Mouse (Mus musculus) MEL (cell line): ENCODE measurements around the gene Npcd.

Source experiments
- CTCF ChIP-seq, 3 experiments: IDR thresholded peaks in 2 of 3; conservative IDR thresholded peaks in 1 of 3; 2 replicates each; pipeline ENCODE4 v1.5.1; 2011 to 2012; ENCODE audit warnings: low read length in 3 of 3, low read depth in 2 of 3, mild to moderate bottlenecking in 2 of 3, improper control_type of control experiment in 1 of 3, inconsistent platforms in 1 of 3, mixed read lengths in 1 of 3, moderate library complexity in 1 of 3; ENCODE audit not compliant: control insufficient read depth in 1 of 3, insufficient read depth in 1 of 3, poor library complexity in 1 of 3, severe bottlenecking in 1 of 3
- EP300 ChIP-seq, 2 experiments: IDR thresholded peaks; 2 replicates each; pipeline ENCODE4 v1.6.1; 2011; ENCODE audit warnings: improper control_type of control experiment in 2 of 2, low read length in 2 of 2, low read depth in 1 of 2, mild to moderate bottlenecking in 1 of 2
- POLR2AphosphoS5 ChIP-seq: IDR thresholded peaks from 2 replicates; pipeline ENCODE4 v1.6.1; 2012; ENCODE audit warnings: low read depth, borderline replicate concordance, mild to moderate bottlenecking, inconsistent platforms, low read length, moderate library complexity, mixed read lengths

DNA sequence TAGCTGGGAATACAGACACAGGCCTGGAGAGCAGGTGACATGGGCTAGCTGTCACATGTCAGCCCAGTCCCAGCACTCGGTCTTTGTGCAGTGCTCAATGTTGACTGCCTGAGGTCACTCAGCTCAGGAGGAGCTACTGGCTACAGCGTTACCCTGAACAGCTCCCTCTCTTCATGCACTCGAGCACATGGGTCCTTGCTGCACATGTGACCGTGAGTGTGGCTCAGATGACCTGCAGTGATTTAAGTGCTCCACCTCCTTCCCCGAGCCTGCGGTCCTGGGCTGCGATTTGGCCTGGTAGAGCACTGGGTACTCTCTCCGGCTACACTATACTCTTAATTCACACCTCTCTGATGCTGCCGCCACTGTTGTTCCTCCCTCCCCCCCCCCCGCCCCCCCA is 67.9 kb downstream of the Npcd start:
- TF ChIP-seq CTCF (IDR thresholded peaks at IDR 0.05 in 2 of 3, conservative IDR thresholded peaks at IDR 0.05 in 1 of 3; ENCODE audit: control insufficient read depth in 1 of 3, insufficient read depth in 1 of 3, low read depth in 2 of 3, low read length in 3 of 3, poor library complexity in 1 of 3, severe bottlenecking in 1 of 3) (no peak), POLR2AphosphoS5 (no peak), EP300 (IDR thresholded peaks at IDR 0.05; ENCODE audit: low read depth in 1 of 2, low read length in 2 of 2) (no peak)
